Mouse (Mus musculus): ENCODE data around the gene Slc22a8.

Slc22a8 gene

DNA sequence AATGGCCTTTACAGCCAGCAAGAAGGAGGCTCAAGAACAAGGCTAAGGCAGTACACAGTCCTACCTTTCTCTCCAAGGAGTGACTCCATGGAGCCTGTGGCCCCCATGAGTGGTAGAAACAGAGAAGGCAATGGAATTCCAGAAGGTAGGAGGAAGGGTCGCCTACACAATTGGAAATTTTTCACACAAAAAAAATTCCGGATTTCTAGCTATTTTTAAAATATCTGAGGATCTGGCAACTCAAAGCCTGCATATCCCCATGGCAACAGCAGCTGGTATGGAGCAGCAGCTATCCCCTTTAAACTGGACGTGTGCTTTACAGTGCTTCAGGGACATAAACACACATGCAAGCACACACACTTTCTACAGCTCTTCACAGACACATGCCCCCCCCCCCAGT lies 4.7 kb upstream of the Slc22a8 start:
- POLR2A ChIA-PET, result interaction anchor here in 2 of 4 experiments (0.6 to 0.7 kb wide), 3 partner anchors 45 to 1053 kb away, joined by 3 to 4 read pairs (median 4); no protein-coding TSS in a partner anchor
- CTCF ChIA-PET, result interaction anchor here in 2 of 4 experiments (0.6 to 0.7 kb wide), 3 partner anchors 27 to 97 kb away, joined by 3 to 6 read pairs (median 3); no protein-coding TSS in a partner anchor

DNA sequence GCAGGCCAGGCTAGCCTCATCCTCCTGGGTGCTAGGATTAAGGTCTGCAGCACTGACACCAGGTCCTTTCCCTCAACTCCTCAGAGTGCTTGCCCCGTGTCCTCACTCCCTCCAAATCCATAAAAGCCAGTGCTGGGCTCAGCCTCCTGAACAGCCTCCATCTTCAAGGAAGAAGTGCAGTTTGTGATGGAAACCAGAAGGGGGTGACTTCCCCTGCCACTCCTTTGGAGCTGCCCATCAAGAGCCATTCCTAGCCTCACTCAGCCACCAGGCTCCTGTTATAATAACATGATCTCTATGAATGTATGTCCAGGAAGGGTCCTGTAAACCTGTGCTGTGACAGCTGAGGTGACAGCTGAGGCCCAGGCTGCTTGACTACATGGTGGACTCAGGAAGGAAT lies 3.7 kb upstream of the Slc22a8 start:
- CTCF ChIA-PET, result interaction anchor here in 1 of 4 experiments (0.8 kb wide), 1 partner anchor 96 kb away, joined by 3 read pairs; no protein-coding TSS in a partner anchor

DNA sequence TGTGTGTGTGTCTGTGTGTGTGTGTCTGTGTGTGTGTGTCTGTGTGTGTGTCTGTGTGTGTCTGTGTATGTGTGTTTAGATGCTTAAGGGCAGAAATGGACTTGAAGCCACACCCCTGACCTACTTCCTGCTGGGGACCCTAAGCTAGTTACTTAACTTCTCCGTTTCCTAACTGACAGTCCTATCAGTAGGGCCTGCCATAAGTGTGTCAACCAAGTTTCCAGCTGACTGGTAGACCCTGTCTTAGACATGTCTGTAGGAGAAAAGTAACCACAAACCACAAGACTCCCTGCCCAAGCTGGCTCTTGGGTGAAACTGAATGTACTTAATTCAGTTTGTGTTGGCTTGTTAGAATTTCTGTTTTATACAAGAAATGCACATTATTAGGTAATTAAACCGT lies 1.1 kb downstream of the Slc22a8 start:
- POLR2A ChIA-PET, result interaction anchor here in 1 of 4 experiments (0.6 kb wide), 1 partner anchor 121 kb away, joined by 4 read pairs; no protein-coding TSS in a partner anchor
- CTCF ChIA-PET, result interaction anchor here in 1 of 4 experiments (1.5 kb wide), 1 partner anchor 14 kb away, joined by 3 read pairs; no protein-coding TSS in a partner anchor

More for the DNA sequence above, 3.7 kb upstream of the Slc22a8 start:
- POLR2A ChIA-PET, result no interaction called here

DNA sequence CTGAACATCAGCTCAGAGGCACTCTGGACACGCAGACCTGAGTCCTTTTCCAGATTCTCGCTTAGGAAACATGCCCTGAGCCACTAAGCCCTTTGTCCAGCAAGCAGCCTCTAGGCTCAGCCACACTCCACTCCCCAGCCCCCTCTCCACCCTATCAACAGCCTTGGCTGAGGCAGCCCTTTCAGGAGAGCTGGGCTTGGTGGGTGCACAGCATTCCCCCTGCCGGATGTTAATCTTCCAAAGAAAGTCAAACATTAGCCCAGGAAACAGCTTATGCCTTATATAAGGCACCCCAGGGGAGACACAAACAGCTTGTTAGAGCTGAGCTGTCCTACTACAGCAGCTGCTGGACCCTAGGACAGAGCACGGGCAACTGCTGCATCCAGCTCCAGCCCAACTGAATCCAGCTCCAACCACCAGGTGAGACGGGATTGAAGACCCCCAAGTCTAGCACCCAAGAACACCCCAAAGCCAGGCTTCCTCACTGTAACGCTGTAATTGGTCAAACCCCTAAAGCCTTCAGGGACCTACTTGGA lies 1.9 kb downstream of the Slc22a8 start:
- CTCF ChIA-PET, result interaction anchor here in 2 of 4 experiments (0.5 to 1.5 kb wide), 2 partner anchors 15 to 130 kb away, joined by 3 read pairs; partner anchors contain the start of gene Slc3a2 (in 1 of the 2)
- POLR2A ChIA-PET, result no interaction called here

DNA sequence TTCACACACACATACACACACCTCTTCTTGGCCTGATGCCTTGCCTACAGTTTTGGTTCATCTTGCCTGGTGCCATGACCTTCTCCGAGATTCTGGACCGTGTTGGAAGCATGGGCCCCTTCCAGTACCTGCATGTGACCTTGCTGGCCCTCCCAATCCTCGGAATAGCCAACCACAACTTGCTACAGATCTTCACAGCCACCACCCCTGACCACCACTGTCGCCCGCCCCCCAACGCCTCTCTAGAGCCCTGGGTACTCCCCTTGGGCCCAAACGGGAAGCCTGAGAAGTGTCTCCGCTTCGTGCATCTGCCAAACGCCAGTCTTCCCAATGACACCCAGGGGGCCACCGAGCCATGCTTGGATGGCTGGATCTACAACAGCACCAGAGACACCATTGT lies 2.8 kb downstream of the Slc22a8 start:
- ChIA-PET CTCF (interaction anchor here in 1 of 4 experiments (1.0 kb wide), 1 partner anchor 24 kb away, joined by 3 read pairs; no protein-coding TSS in a partner anchor), POLR2A (interaction anchor here in 1 of 4 experiments (1.0 to 1.1 kb wide), 2 partner anchors 129 to 147 kb away, joined by 3 to 4 read pairs; partner anchors contain the start of genes Slc3a2 and Stx5a)

DNA sequence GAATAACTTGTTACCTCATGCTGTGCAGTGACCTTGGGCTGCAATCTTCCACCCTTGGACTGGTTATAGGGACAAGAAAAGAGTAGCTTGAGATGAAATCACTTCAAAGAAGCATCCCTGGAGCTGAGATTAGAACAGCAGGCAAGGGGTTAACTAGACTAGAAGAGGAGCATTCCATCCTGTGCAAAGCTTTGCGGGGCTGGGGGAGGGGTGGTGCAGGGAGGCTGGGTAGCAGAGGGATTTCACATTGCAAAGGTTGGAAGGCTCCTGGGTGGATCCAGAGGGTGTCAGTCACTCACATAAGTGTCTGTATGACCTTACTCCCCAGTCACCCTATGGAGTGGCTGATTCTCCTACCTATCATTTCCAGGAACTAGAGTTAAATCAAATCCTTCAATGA lies 3.5 kb downstream of the Slc22a8 start:
- POLR2A ChIA-PET, result interaction anchor here in 1 of 4 experiments (1.0 to 1.1 kb wide), 2 partner anchors 129 to 147 kb away, joined by 3 to 4 read pairs; partner anchors contain the start of genes Slc3a2 and Stx5a
- CTCF ChIA-PET, result interaction anchor here in 2 of 4 experiments (0.7 to 1.1 kb wide), 4 partner anchors 16 to 89 kb away, joined by 3 to 4 read pairs (median 3); no protein-coding TSS in a partner anchor

DNA sequence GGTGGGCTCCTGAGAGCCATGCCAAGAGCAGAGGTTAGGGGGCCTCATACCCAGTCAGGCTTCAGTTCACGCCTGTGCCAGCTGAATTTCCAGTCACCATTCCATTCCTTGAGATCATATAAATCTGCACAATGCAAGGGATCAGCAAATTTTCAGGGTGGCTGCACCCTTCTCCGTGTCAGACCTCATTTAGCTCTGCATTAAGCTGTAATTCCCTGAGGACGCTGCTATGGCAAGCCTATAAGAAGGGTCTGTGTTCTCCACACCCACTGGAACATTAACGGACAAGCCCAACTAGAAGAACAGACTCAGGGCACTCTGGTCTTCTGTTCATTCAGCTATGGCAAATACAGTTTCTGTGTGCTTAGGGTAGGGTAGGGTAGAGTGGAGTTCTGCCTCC lies 6.2 kb downstream of the Slc22a8 start:
- ChIA-PET CTCF (interaction anchor here in 2 of 4 experiments (1.0 to 1.1 kb wide), 2 partner anchors 65 to 86 kb away, joined by 3 to 8 read pairs; no protein-coding TSS in a partner anchor), POLR2A (interaction anchor here in 2 of 4 experiments (0.8 to 1.3 kb wide), 2 partner anchors 24 to 115 kb away, joined by 4 read pairs; no protein-coding TSS in a partner anchor)

DNA sequence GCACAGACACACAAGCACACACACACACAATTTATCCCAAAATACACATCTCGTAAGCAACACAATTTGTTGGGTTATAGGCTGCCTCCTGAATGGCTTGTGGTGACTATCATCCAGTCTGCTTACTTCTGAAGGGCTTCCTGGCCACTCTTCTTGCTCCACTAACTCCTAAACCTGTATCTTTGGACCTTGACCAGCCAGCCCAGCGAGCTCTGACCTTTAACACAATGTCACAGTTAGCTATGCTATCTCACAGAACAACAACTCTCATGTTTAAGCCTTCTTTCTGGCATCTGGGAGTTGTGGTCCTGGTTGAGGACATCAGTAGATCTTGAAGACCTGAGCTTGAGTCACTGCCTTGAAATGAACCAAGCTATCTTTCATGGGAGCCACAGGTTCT lies 8.2 kb downstream of the Slc22a8 start:
- CTCF ChIA-PET, result interaction anchor here in 2 of 4 experiments (0.5 to 1.5 kb wide), 3 partner anchors 21 to 119 kb away, joined by 3 to 9 read pairs (median 3); no protein-coding TSS in a partner anchor
- POLR2A ChIA-PET, result interaction anchor here in 2 of 4 experiments (0.9 to 1.2 kb wide), 2 partner anchors 117 to 124 kb away, joined by 3 to 4 read pairs; partner anchors contain the start of gene Slc3a2 (in 1 of the 2)

DNA sequence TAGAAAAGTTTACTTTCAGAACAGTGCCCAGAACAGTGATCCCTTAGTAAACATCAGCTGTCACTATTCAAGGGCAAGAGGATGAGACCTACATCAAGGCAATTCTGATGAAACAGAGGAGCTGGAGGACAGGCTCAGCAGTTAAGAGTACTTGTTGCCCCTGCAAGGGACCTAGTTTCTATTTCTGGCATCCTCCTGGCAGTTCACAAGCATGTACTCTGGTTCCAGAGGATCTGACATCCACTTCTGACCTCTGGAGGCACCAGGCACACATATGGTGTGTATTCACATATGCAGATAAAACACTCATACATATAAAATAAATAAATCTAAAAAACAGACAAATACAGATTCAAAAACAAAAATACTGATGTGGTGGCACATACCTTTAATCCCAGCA lies 10.9 kb downstream of the Slc22a8 start:
- CTCF ChIA-PET, result interaction anchor here in 1 of 4 experiments (1.0 kb wide), 1 partner anchor 116 kb away, joined by 5 read pairs; no protein-coding TSS in a partner anchor
- POLR2A ChIA-PET, result interaction anchor here in 1 of 4 experiments (0.9 kb wide), 1 partner anchor 12 kb away, joined by 3 read pairs; no protein-coding TSS in a partner anchor

DNA sequence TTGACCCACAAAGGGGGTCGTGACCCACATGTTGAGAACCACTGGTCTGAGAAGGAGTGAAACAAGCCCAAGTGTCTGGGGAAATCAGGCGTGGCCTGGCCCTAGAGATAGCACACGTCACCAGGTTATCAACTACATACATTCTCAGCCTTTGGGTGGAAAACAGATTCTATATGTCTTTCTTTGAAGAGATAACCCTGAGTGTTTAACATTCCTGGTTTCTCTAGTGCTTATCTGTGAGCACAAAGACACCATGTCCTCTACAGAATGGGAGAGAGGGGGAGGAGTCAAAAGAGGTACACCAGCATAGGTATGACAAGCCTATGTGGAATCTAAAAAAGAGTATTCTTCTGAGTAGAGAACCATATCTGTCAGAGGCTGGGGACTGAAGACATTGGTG lies 11.9 kb downstream of the Slc22a8 start:
- ChIA-PET CTCF (no interaction called here), POLR2A (no interaction called here)

DNA sequence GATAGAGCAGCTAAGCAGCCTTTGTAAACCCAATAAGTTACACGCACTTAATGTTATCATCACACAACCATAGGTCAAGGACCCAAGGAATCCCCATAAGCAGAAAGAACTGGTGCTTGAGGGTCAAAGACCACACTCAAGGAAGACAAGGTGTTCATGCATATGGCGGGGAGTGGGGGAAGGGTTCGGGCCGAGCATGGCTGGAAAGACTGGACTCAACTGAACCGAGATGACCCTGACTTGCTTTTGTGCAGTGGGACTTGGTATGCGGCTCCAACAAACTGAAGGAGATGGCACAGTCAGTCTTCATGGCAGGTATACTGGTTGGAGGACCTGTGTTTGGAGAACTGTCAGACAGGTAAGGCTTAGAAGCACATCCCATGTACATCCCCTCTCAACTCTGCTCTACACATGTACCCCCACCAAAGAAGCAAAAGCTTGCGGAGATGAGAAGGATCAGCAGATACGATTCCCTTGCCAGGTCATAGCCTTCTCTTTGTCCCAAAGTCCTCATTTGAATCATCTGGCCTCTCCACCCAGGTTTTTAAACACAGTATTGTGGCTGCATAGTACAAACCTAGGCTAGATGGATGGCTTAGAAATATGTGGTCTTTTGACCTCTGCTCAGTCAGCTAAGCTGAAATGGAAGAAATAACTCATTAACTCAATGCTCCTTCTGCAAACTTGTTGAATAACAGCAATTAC lies 13.6 kb downstream of the Slc22a8 start:
- POLR2A ChIA-PET, result no interaction called here
- CTCF ChIA-PET, result interaction anchor here in 2 of 4 experiments (0.6 to 1.0 kb wide), 3 partner anchors 11 to 1004 kb away, joined by 3 to 4 read pairs (median 3); no protein-coding TSS in a partner anchor

DNA sequence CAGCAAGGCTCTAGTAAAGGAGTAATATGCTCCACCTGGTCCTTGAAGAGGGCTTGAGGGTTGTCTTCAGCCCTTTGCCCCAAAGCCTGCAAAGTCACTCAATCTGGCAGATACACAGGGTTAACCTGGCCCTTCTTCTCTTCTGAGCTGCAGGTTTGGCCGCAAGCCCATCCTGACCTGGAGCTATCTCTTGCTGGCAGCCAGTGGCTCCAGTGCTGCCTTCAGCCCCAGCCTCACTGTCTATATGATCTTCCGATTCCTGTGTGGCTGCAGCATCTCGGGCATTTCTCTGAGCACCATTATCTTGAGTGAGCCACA lies 14.1 kb downstream of the Slc22a8 start:
- ChIA-PET POLR2A (no interaction called here), CTCF (interaction anchor here in 2 of 4 experiments (0.5 to 1.0 kb wide), 4 partner anchors 10 to 1004 kb away, joined by 3 to 4 read pairs (median 4); no protein-coding TSS in a partner anchor)

DNA sequence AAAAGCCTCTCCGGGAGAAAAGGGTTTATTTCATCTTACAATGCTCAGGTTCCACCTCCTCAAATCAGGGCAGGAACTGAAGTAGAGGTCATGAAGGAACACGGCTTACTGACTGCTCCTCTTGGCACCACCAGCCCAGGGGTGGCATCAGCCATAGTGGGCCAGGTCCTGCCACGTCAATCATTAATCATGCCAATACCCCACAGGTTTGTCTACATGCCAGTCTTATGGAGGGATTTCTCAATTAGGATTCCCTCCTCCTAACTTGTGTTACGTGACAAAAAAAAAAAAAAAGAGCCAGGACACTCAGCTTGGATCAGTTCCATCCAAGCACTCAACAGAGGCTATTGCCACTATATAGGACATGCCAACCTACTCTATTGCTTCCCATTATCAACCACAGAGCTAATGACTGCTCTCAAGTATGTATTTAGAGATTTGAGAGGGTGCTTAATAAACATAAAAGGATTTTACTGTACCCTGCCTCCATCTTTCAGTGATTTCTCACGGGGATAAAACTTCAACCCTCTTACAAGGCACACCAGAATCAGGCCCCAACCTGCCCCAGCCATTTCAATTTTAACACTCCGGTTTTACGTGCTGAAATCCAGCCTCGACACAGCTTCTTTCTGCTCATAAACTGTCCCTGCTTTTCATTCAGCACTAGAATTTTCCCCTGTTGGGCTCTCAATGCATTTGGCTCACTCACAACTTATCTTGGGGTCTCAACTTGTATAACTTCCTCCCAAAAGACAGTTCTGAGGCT lies 20.5 kb downstream of the Slc22a8 start:
- ChIA-PET CTCF (interaction anchor here in 1 of 4 experiments (0.8 kb wide), 1 partner anchor 51 kb away, joined by 3 read pairs; no protein-coding TSS in a partner anchor), POLR2A (no interaction called here)

DNA sequence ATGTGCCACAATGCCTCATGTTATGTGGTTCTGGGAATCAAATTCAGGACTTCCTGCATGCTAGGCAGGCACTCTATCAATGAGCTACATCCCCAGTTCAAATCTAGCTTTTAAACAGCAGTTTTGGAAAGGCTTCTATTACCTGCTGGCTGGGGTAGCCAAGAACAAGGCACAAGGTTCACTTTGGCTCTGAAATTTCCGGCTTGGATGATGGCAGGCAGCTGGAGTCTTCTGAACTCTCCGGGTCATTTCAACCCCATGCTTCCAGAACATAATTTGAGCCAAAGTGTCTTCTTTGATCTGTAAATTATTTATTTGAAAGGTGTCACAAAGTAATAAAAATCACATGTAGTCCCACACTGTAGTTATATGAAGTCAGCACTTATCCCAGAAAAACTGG lies 22.1 kb downstream of the Slc22a8 start:
- CTCF ChIA-PET, result interaction anchor here in 1 of 4 experiments (0.6 kb wide), 1 partner anchor 26 kb away, joined by 3 read pairs; no protein-coding TSS in a partner anchor
- POLR2A ChIA-PET, result no interaction called here

DNA sequence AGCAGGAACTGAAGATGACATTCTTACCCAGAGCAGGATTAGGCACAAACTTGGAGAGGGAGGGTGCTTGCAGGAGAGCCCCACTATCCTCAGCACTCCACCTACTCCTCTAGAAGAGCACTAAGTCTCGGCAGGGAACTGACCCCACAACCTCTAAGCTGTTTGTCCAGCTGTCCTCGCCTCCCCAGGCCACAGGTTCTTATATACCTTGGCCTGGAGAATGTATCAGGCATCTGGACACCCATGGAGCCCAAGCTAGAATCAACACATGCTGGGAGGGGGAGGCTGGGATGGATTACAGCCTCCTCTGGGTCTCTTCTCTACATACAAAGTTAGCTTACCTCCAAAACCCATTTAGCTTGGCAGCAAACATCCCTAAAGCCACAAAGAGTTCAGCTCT lies 23.3 kb downstream of the Slc22a8 start:
- CTCF ChIA-PET, result interaction anchor here in 2 of 4 experiments (0.6 kb wide), 2 partner anchors 48 to 69 kb away, joined by 3 to 9 read pairs; no protein-coding TSS in a partner anchor
- POLR2A ChIA-PET, result interaction anchor here in 1 of 4 experiments (0.9 kb wide), 1 partner anchor 30 kb away, joined by 3 read pairs; no protein-coding TSS in a partner anchor

DNA sequence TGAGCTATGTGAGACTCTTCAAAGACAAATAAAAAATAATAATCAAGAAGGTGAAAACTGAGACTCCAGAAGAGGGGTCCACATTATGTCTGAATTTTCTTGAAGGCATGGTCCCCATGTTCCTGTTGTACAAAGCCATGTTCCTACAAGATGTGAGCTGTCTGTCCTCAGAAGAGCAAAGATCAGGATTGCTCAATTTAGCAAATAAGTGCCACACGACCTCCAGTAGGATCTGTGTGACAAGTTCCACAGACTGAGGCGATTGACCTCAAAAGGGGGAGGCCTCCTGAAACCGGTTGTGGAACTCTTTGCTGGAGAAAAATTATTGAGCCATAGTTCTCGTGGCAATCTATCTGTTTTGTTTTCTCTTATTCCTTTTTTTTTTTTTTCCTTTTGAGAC lies 25.3 kb downstream of the Slc22a8 start:
- POLR2A ChIA-PET, result interaction anchor here in 1 of 4 experiments (0.5 kb wide), 1 partner anchor 47 kb away, joined by 4 read pairs; no protein-coding TSS in a partner anchor
- CTCF ChIA-PET, result no interaction called here

DNA sequence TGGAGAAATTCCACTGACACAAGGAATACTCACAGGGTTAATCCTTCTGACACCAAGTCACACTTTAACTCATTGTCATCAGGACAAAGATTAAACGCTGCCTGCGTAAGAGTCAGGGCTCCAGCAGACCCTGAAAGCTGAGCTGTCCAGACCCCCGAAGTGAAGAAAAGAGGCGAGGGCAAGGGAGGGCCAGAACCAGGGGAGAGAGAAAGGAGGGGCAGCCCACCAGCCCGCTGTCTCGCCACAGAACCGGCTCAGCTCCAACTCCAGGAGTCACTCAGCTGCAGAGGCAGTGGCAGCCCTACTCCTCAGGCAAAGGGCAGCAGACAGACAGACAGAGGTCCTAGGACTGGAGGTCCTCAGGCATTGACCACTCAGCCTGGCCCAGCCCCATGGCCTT lies 26.9 kb downstream of the Slc22a8 start, which contains the start of gene Slc22a6:
TSS of gene Slc22a6 (plus strand) at position 136 of the 400 bp plus-strand sequence.
- POLR2A ChIA-PET, result no interaction called here

DNA sequence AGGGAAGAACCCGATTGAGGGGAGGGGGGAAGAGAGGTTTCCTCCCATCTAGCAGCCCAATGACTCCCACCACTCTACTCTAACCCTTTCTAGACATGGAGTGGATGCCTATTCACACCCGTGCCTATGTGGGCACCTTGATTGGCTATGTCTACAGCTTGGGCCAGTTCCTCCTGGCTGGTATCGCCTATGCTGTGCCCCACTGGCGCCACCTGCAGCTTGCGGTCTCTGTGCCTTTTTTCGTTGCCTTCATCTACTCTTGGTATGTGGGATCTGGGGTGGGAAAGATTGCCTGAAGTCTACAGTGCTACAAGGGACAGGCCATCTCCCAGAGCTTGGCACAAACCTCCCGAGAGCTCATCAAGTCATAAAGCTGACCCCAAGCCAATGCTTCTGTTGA lies 30.0 kb downstream of the Slc22a8 start:
- POLR2A ChIA-PET, result interaction anchor here in 2 of 4 experiments (0.5 to 1.2 kb wide), 6 partner anchors 24 to 102 kb away, joined by 3 to 4 read pairs (median 3); partner anchors contain the start of genes Slc3a2 (in 2 of the 2) and Slc22a8 (in 1 of the 2)
- CTCF ChIA-PET, result interaction anchor here (0.5 to 2.1 kb wide), 4 partner anchors 42 to 97 kb away, joined by 3 to 10 read pairs (median 6); no protein-coding TSS in a partner anchor

More for the DNA sequence above, 26.9 kb downstream of the Slc22a8 start, which contains the start of gene Slc22a6:
- CTCF ChIA-PET, result no interaction called here

Data from embryonic stem cell, embryonic (primary cell).